Mouse (Mus musculus) cerebellum, adult 2 months (tissue): ENCODE measurements around the gene Fcrla.

Experiments used
- CTCF ChIP-seq: fragments of 200-500 bp; IDR thresholded peaks from 2 replicates; pipeline ENCODE4 v1.5.1; 2011; ENCODE audit warnings: low read depth, mild to moderate bottlenecking, control low read depth, low read length, moderate library complexity, borderline replicate concordance; ENCODE audit not compliant: insufficient read depth
- POLR2A ChIP-seq: fragments of 200-500 bp; IDR thresholded peaks from 2 replicates; pipeline ENCODE4 v1.6.1; 2011; ENCODE audit warnings: low read length, control low read depth, borderline replicate concordance; ENCODE audit not compliant: insufficient read depth

DNA sequence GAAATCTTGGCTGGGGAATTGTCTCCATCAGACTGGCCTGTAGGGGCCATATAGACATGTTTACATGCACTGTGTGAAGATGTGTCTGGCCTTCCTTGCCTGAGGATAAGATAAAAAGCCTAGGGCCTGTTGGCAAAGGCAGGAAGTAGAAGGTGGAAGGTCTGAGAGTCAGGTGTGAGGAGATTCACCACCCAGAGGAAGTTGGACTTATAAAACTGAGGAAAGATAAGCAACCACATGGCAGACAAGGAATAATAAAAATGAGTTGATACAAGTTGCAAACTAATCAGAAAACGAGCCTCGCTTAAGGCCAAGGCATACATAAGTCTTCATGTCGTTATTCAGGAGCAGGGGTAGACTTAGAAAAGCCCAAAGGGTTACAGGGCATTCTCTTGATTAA is 51.7 kb downstream of the Fcrla start:
- TF ChIP-seq CTCF = no peak
- TF ChIP-seq POLR2A = no peak
